23 mouse cellular contexts compared by ENCODE assay signal in genomic region chr12:56403626-56404025, GRCm38 (mm10). TPM values are rescaled to one million over a fixed set of nuclear protein-coding genes. Genes with fewer than 3 reads are reported as not detected.
A peak's percentile ranks its signal among the peaks of the same experiment; 100 is the strongest.
DNase-seq lines count a peak whose midpoint lies in the region; ATAC-seq and TF ChIP-seq lines count a peak whose summit lies in the region.
"Had no signal": no experiment of that assay in that cellular context is flagged by ENCODE, and none has a peak within 500 bp of the region (broad histone marks: within the 10 kb centered on the region; RNA-seq: fewer than 3 reads in every experiment).

No protein-coding gene starts in this region.

- no peaks in the 10 kb centered on the region for H3K36me3 ChIP-seq in midbrain, embryonic 11.5 days (ENCODE audit: control insufficient read depth, insufficient read depth, low read length)
- no peaks in the 10 kb centered on the region for H3K36me3 ChIP-seq in midbrain, embryonic 13.5 days
- H3K36me3 ChIP-seq in CH12.LX (replicated peaks in 1 of 2; ENCODE audit: control insufficient read depth in 1 of 2, insufficient read depth in 1 of 2, low read length in 1 of 2), result peaks cover 0 to 2% of the 10 kb centered on the region in 2 experiments
- no peaks in the 10 kb centered on the region for H3K36me3 ChIP-seq in liver, postnatal 0 days (replicated peaks; ENCODE audit: insufficient read depth, low read length)
- H3K36me3 ChIP-seq: embryonic facial prominence, embryonic 13.5 days; embryonic facial prominence, embryonic 15.5 days; forebrain, embryonic 10.5 days; forebrain, embryonic 12.5 days had no signal

- no peak for TF ChIP-seq RAD21 in CH12.LX (IDR thresholded peaks at IDR 0.05; ENCODE audit: low read depth, low read length)

- dilution Hi-C loops in CH12.LX (cut with MboI; ENCODE audit: extremely low pct_ligation_motif_present, extremely low pct_unique_long_range_greater_than_20kb, low sequenced_read_pairs), result no loop called here

- no peak overlapping the region for H3K4me3 ChIP-seq in midbrain, embryonic 11.5 days (ENCODE audit: low read depth, low read length)
- H3K4me3 ChIP-seq in midbrain, embryonic 13.5 days (replicated peaks), result no peak overlapping the region
- H3K4me3 ChIP-seq in CH12.LX (replicated peaks in 1 of 3; ENCODE audit: low read depth in 2 of 3, low read length in 2 of 3, poor library complexity in 1 of 3), result no peak overlapping the region
- H3K4me3 ChIP-seq in liver, postnatal 0 days (ENCODE audit: low read depth, low read length), result no peak overlapping the region
- H3K4me3 ChIP-seq: embryonic facial prominence, embryonic 13.5 days; embryonic facial prominence, embryonic 15.5 days; erythroblast, embryonic 14.5 days; forebrain, embryonic 10.5 days; forebrain, embryonic 12.5 days had no signal

- H3K79me2 ChIP-seq in CH12.LX (replicated peaks; ENCODE audit: control insufficient read depth, extremely low read depth, insufficient read depth, poor library complexity, severe bottlenecking), result no peaks in the 10 kb centered on the region

- H3K4me1 ChIP-seq in midbrain, embryonic 11.5 days (ENCODE audit: control insufficient read depth, insufficient read depth, low read length), result no peaks in the 10 kb centered on the region
- no peaks in the 10 kb centered on the region for H3K4me1 ChIP-seq in midbrain, embryonic 13.5 days (replicated peaks)
- peaks cover 19 to 60% of the 10 kb centered on the region in 2 experiments for H3K4me1 ChIP-seq in CH12.LX (ENCODE audit: control insufficient read depth in 1 of 2, insufficient read depth in 2 of 2)
- no peaks in the 10 kb centered on the region for H3K4me1 ChIP-seq in liver, postnatal 0 days (ENCODE audit: insufficient read depth)
- H3K4me1 ChIP-seq: embryonic facial prominence, embryonic 13.5 days; embryonic facial prominence, embryonic 15.5 days; forebrain, embryonic 12.5 days had no signal

- H3K27ac ChIP-seq in midbrain, embryonic 11.5 days (ENCODE audit: low read depth, low read length), result no peak overlapping the region
- no peak overlapping the region for H3K27ac ChIP-seq in midbrain, embryonic 13.5 days
- peak overlapping the region; percentile 94 for H3K27ac ChIP-seq in CH12.LX (ENCODE audit: insufficient read depth, low read depth)
- H3K27ac ChIP-seq in liver, postnatal 0 days (ENCODE audit: low read depth), result no peak overlapping the region
- H3K27ac ChIP-seq: embryonic facial prominence, embryonic 13.5 days; embryonic facial prominence, embryonic 15.5 days; forebrain, embryonic 10.5 days; forebrain, embryonic 12.5 days had no signal

- WGBS in midbrain, embryonic 11.5 days, result 74% methylated on average over 6 of the region's 6 CpGs
- 77% methylated on average over 6 of the region's 6 CpGs for WGBS in midbrain, embryonic 13.5 days
- WGBS in liver, postnatal 0 days (ENCODE audit: insufficient replicate concordance), result 54% methylated on average over 6 of the region's 6 CpGs

- peak; percentile 78 for TF ChIP-seq EP300 in CH12.LX (IDR thresholded peaks at IDR 0.05; ENCODE audit: low read length)
- no peak for TF ChIP-seq EP300 in liver, postnatal 0 days (IDR thresholded peaks at IDR 0.05; ENCODE audit: low read depth)

- peak; percentile 69 for DNase-seq in midbrain, embryonic 11.5 days (ENCODE audit: low spot score, missing footprints)
- DNase-seq in CH12.LX (ENCODE audit: extremely low read depth), result peak; percentile 83
- DNase-seq in frontal cortex, postnatal 25 days (ENCODE audit: low spot score in 2 of 2), result no peak
- no peak for DNase-seq in liver, postnatal 0 days
- DNase-seq: adrenal gland, adult 2 months; adrenal gland, postnatal 10 days; adrenal gland, postnatal 25 days; cerebellum, adult 11 months; cerebellum, adult 18-20 months; cerebellum, adult 8-10 months; cerebellum, adult 9-11 months; cerebellum, postnatal 14 days; cerebellum, postnatal 36 days; embryo, embryonic 11 days had no signal

- no peaks in the 10 kb centered on the region for H3K27me3 ChIP-seq in midbrain, embryonic 11.5 days (ENCODE audit: control insufficient read depth, insufficient read depth, low read length)
- peaks cover 3% of the 10 kb centered on the region; the same call in 1 of the 2 replicates for H3K27me3 ChIP-seq in midbrain, embryonic 13.5 days
- no peaks in the 10 kb centered on the region for H3K27me3 ChIP-seq in CH12.LX (replicated peaks)
- H3K27me3 ChIP-seq in liver, postnatal 0 days (ENCODE audit: insufficient read depth, low read length), result no peaks in the 10 kb centered on the region
- H3K27me3 ChIP-seq: embryonic facial prominence, embryonic 13.5 days; embryonic facial prominence, embryonic 15.5 days had no signal

- H3K4me2 ChIP-seq in midbrain, embryonic 11.5 days, result no peak overlapping the region
- no peak overlapping the region for H3K4me2 ChIP-seq in midbrain, embryonic 13.5 days (replicated peaks)
- peak overlapping the region; percentile 75; the same call in 1 of the 2 replicates for H3K4me2 ChIP-seq in CH12.LX (ENCODE audit: insufficient read depth, low read depth, poor library complexity, severe bottlenecking)
- no peak overlapping the region for H3K4me2 ChIP-seq in liver, postnatal 0 days (ENCODE audit: low read depth, low read length)
- H3K4me2 ChIP-seq: embryonic facial prominence, embryonic 13.5 days; embryonic facial prominence, embryonic 15.5 days; forebrain, embryonic 12.5 days had no signal

- H3K9ac ChIP-seq in midbrain, embryonic 11.5 days (ENCODE audit: low read length), result no peak overlapping the region
- no peak overlapping the region for H3K9ac ChIP-seq in midbrain, embryonic 13.5 days (replicated peaks)
- peak overlapping the region; percentile 93 for H3K9ac ChIP-seq in CH12.LX (ENCODE audit: insufficient read depth, low read depth)
- H3K9ac ChIP-seq in liver, postnatal 0 days (replicated peaks), result no peak overlapping the region
- H3K9ac ChIP-seq: embryonic facial prominence, embryonic 13.5 days; embryonic facial prominence, embryonic 15.5 days; forebrain, embryonic 12.5 days had no signal

- no peak for TF ChIP-seq CTCF in CH12.LX (conservative IDR thresholded peaks at IDR 0.05 in 1 of 2, IDR thresholded peaks at IDR 0.05 in 1 of 2; ENCODE audit: low read depth in 2 of 2, low read length in 2 of 2)
- TF ChIP-seq CTCF in liver, postnatal 0 days (IDR thresholded peaks at IDR 0.05; ENCODE audit: low read depth), result no peak

- ATAC-seq in midbrain, embryonic 11.5 days (ENCODE audit: low FRiP score), result no peak
- no peak for ATAC-seq in midbrain, embryonic 13.5 days
- ATAC-seq in liver, postnatal 0 days, result no peak
- ATAC-seq: CD4-positive, CD25-positive, alpha-beta regulatory T cell, adult 4 months; forebrain, embryonic 14.5 days; forebrain, embryonic 16.5 days had no signal

- H3K9me3 ChIP-seq in midbrain, embryonic 11.5 days (ENCODE audit: control insufficient read depth, low read length), result no peaks in the 10 kb centered on the region
- no peaks in the 10 kb centered on the region for H3K9me3 ChIP-seq in midbrain, embryonic 13.5 days
- H3K9me3 ChIP-seq in CH12.LX (replicated peaks; ENCODE audit: low read length), result no peaks in the 10 kb centered on the region
- H3K9me3 ChIP-seq in liver, postnatal 0 days (ENCODE audit: low read length), result no peaks in the 10 kb centered on the region
- H3K9me3 ChIP-seq: embryonic facial prominence, embryonic 13.5 days; embryonic facial prominence, embryonic 15.5 days; forebrain, embryonic 10.5 days; forebrain, embryonic 12.5 days had no signal

- in situ Hi-C loops in CH12.LX (cut with MboI; ENCODE audit: low pct_ligation_motif_present, low pct_unique_long_range_greater_than_20kb, low sequenced_read_pairs), result loop anchor here (5.0 to 10.0 kb wide), 2 partner anchors 59 to 161 kb away; partner anchors contain the start of gene Mbip

- no peak for TF ChIP-seq POLR2A in CH12.LX (IDR thresholded peaks at IDR 0.05; ENCODE audit: low read depth, low read length)

TF ChIP-seq in CH12.LX, 34 proteins besides CTCF, POLR2A, EP300 and RAD21:
- peak; percentile 96 for TF ChIP-seq ETS1 (conservative IDR thresholded peaks at IDR 0.05; ENCODE audit: low read depth, low read length)
- peak; percentile 70; the same call in 1 of the 2 replicates for TF ChIP-seq IRF4 (IDR thresholded peaks at IDR 0.05; ENCODE audit: low read depth, low read length)
- TF ChIP-seq MAFK (IDR thresholded peaks at IDR 0.05; ENCODE audit: insufficient replicate concordance, low read length), result 0 out of 2 replicates have a peak, but pooled peaks have one; percentile 51
- peak; percentile 61; the same call in 1 of the 2 replicates for TF ChIP-seq MYC (IDR thresholded peaks at IDR 0.05; ENCODE audit: low read depth, low read length)
- no peak for TF ChIP-seq HCFC1 (IDR thresholded peaks at IDR 0.05; ENCODE audit: low read depth, low read length)
- TF ChIP-seq CHD1 (IDR thresholded peaks at IDR 0.05; ENCODE audit: low read depth, low read length), result no peak
- TF ChIP-seq MAZ (IDR thresholded peaks at IDR 0.05; ENCODE audit: low read depth, low read length), result peak; percentile 77
- TF ChIP-seq NRF1 (IDR thresholded peaks at IDR 0.05; ENCODE audit: low read depth, low read length), result no peak
- TF ChIP-seq TCF12 (IDR thresholded peaks at IDR 0.05; ENCODE audit: low read depth, low read length), result peak; percentile 71
- no peak for TF ChIP-seq ZC3H11A (IDR thresholded peaks at IDR 0.05; ENCODE audit: low read depth, low read length)
- TF ChIP-seq JUND (conservative IDR thresholded peaks at IDR 0.05; ENCODE audit: low read depth, low read length), result no peak
- peak; percentile 96 for TF ChIP-seq MEF2A (IDR thresholded peaks at IDR 0.05; ENCODE audit: borderline replicate concordance, low read depth, low read length)
- 0 out of 2 replicates have a peak, but pooled peaks have one; percentile 59 for TF ChIP-seq KAT2A (IDR thresholded peaks at IDR 0.05; ENCODE audit: insufficient replicate concordance, low read length)
- TF ChIP-seq NELFE (IDR thresholded peaks at IDR 0.05; ENCODE audit: low read depth, low read length), result no peak
- TF ChIP-seq ZNF384 (IDR thresholded peaks at IDR 0.05; ENCODE audit: low read depth, low read length), result no peak
- 0 out of 2 replicates have a peak, but pooled peaks have one; percentile 18 for TF ChIP-seq ELF1 (IDR thresholded peaks at IDR 0.05; ENCODE audit: low read depth, low read length)
- TF ChIP-seq CHD2 (IDR thresholded peaks at IDR 0.05; ENCODE audit: low read length), result peak; percentile 45; the same call in 1 of the 2 replicates
- TF ChIP-seq TBP (conservative IDR thresholded peaks at IDR 0.05; ENCODE audit: low read depth, low read length), result peak; percentile 52; the same call in 1 of the 2 replicates
- TF ChIP-seq BHLHE40 (IDR thresholded peaks at IDR 0.05; ENCODE audit: low read depth, low read length), result peak; percentile 93

RNA-seq across cellular contexts. Expression of gene Mbip, which starts 57.9 kb away (rescaled TPM):
- polyA plus RNA-seq in midbrain, embryonic 11.5 days (2014; fragmentation: Nextera tagmentation; extraction: Ambion mirVana), result 46.0 and 54.0 TPM in 2 replicates
- 51.1 and 56.0 TPM in 2 replicates for polyA plus RNA-seq in midbrain, embryonic 13.5 days (2015; fragmentation: Nextera tagmentation; extraction: Ambion mirVana)
- 27.6 and 28.3 TPM in 2 replicates for total RNA-seq in CH12.LX (2012; rRNA removed)
- 82.7 and 90.6 TPM in 2 replicates for total RNA-seq in CH12.LX (2014; rRNA removed)
- 47.6 and 53.0 TPM in 2 replicates for polyA plus RNA-seq in CH12.LX (2012; ENCODE audit: insufficient read length, low read depth)
- 7.7 and 7.8 TPM in 2 replicates for polyA plus RNA-seq in liver, postnatal 0 days (2015; fragmentation: Nextera tagmentation; extraction: Ambion mirVana)

Comparison
In these comparisons a context has a peak if more than half of its experiments do, and no peak if none do; other contexts are left out.
1. DNase-seq: peak in midbrain, embryonic 11.5 days (single experiment) and CH12.LX (single experiment); none in frontal cortex, postnatal 25 days (0 of 2) and liver, postnatal 0 days (single experiment).